ENCODE assay signal across 17 mouse cellular contexts in genomic region chr11:116337000-116337399, GRCm38 (mm10). TPM values are rescaled to one million over a fixed set of nuclear protein-coding genes. Genes with fewer than 3 reads are reported as not detected.
DNase-seq lines count a peak whose midpoint lies in the region; ATAC-seq lines count a peak whose summit lies in the region.
"Had no signal": no experiment of that assay in that cellular context is flagged by ENCODE, and none has a peak within 500 bp of the region (broad histone marks: within the 10 kb centered on the region; RNA-seq: fewer than 3 reads in every experiment).

No protein-coding gene starts in this region.

- whole genome bisulfite sequencing in heart, embryonic 13.5 days: 55% methylated on average over 12 of the region's 12 CpGs
- 38% methylated on average over 12 of the region's 12 CpGs for WGBS in lung, embryonic 15.5 days
- 63% methylated on average over 12 of the region's 12 CpGs for WGBS in forebrain, embryonic 13.5 days

- peak overlapping the region; percentile 24; the same call in 1 of the 2 replicates for H3K9ac ChIP-seq in heart, embryonic 13.5 days
- H3K9ac ChIP-seq in lung, embryonic 15.5 days: no peak overlapping the region
- H3K9ac ChIP-seq in forebrain, embryonic 13.5 days: peak overlapping the region; percentile 71; the same call in 1 of the 2 replicates
- H3K9ac ChIP-seq: liver, embryonic 12.5 days had no signal

- H3K9me3 ChIP-seq in heart, embryonic 13.5 days: no peaks in the 10 kb centered on the region
- H3K9me3 ChIP-seq in lung, embryonic 15.5 days: no peaks in the 10 kb centered on the region
- no peaks in the 10 kb centered on the region for H3K9me3 ChIP-seq in forebrain, embryonic 13.5 days (replicated peaks)
- H3K9me3 ChIP-seq: G1E; liver, embryonic 12.5 days had no signal

- H3K4me3 ChIP-seq in heart, embryonic 13.5 days: no peak overlapping the region
- H3K4me3 ChIP-seq in lung, embryonic 15.5 days: no peak overlapping the region
- no peak overlapping the region for H3K4me3 ChIP-seq in forebrain, embryonic 13.5 days
- H3K4me3 ChIP-seq: liver, embryonic 12.5 days had no signal

- no peak overlapping the region for H3K4me2 ChIP-seq in heart, embryonic 13.5 days
- peak overlapping the region; percentile 99; the same call in 1 of the 2 replicates for H3K4me2 ChIP-seq in lung, embryonic 15.5 days
- peak overlapping the region; percentile 96 for H3K4me2 ChIP-seq in forebrain, embryonic 13.5 days

- H3K4me1 ChIP-seq in heart, embryonic 13.5 days: peaks cover 34% of the 10 kb centered on the region
- H3K4me1 ChIP-seq in lung, embryonic 15.5 days: peaks cover 32% of the 10 kb centered on the region
- peaks cover 54% of the 10 kb centered on the region for H3K4me1 ChIP-seq in forebrain, embryonic 13.5 days

- peaks cover 59% of the 10 kb centered on the region for H3K27me3 ChIP-seq in heart, embryonic 13.5 days (replicated peaks)
- peaks cover 29% of the 10 kb centered on the region for H3K27me3 ChIP-seq in lung, embryonic 15.5 days
- peaks cover 22% of the 10 kb centered on the region for H3K27me3 ChIP-seq in forebrain, embryonic 13.5 days

- intact Hi-C loops in heart, postnatal 10 days (cut with DNase I): no loop called here

- H3K36me3 ChIP-seq in heart, embryonic 13.5 days: no peaks in the 10 kb centered on the region
- no peaks in the 10 kb centered on the region for H3K36me3 ChIP-seq in lung, embryonic 15.5 days
- peaks cover 34% of the 10 kb centered on the region for H3K36me3 ChIP-seq in forebrain, embryonic 13.5 days (ENCODE audit: poor library complexity, severe bottlenecking)
- H3K36me3 ChIP-seq: G1E; liver, embryonic 12.5 days had no signal

- H3K27ac ChIP-seq in heart, embryonic 13.5 days (replicated peaks): no peak overlapping the region
- H3K27ac ChIP-seq in lung, embryonic 15.5 days: no peak overlapping the region
- H3K27ac ChIP-seq in forebrain, embryonic 13.5 days: peak overlapping the region; percentile 54
- H3K27ac ChIP-seq: liver, embryonic 12.5 days had no signal

- DNase-seq in heart, postnatal 10 days: no peak
- no peak for DNase-seq in lung, postnatal 36 days
- DNase-seq in A20 (ENCODE audit: low read depth, low spot score): peak; percentile 43
- DNase-seq in cerebellum, postnatal 4 days (ENCODE audit: low spot score in 2 of 2): no peak
- DNase-seq: adrenal gland, adult 8-10 months; cerebellum, adult 11-12 months; kidney, postnatal 25 days; thymus, adult 18-20 months had no signal

- ATAC-seq in heart, embryonic 13.5 days (ENCODE audit: extremely low read depth, insufficient number of reproducible peaks, low FRiP score, low TSS enrichment): no peak
- no peak for ATAC-seq in lung, embryonic 15.5 days (ENCODE audit: borderline replicate concordance, extremely low read depth, low FRiP score, low TSS enrichment)
- no peak for ATAC-seq in forebrain, embryonic 13.5 days
- ATAC-seq in frontal cortex, adult (ENCODE audit: low TSS enrichment): no peak
- ATAC-seq: liver, embryonic 12.5 days; lung, postnatal 0 days had no signal

RNA-seq across cellular contexts. Expression of gene Foxj1, which starts 1.8 kb away (rescaled TPM):
- 0.09 and 0.14 TPM in 2 replicates for polyA plus RNA-seq in heart, embryonic 13.5 days (2015; fragmentation: Nextera tagmentation; extraction: Ambion mirVana)
- not detected for total RNA-seq in heart, postnatal 10 days (2021)
- 21.1 and 21.2 TPM in 2 replicates for polyA plus RNA-seq in lung, embryonic 15.5 days (2015; fragmentation: Nextera tagmentation; extraction: Ambion mirVana)
- polyA plus RNA-seq in forebrain, embryonic 13.5 days (2015; fragmentation: Nextera tagmentation; extraction: Ambion mirVana): 8.1 and 10.6 TPM in 2 replicates

RNA-seq across cellular contexts. Expression of gene Exoc7, which starts 30.0 kb away (rescaled TPM):
- polyA plus RNA-seq in heart, embryonic 13.5 days (2015; fragmentation: Nextera tagmentation; extraction: Ambion mirVana): 45.0 and 46.0 TPM in 2 replicates
- 10 to 100 TPM; 61.0 to 65.9 TPM for total RNA-seq in heart, postnatal 10 days (2021)
- 58.4 and 63.5 TPM in 2 replicates for polyA plus RNA-seq in lung, embryonic 15.5 days (2015; fragmentation: Nextera tagmentation; extraction: Ambion mirVana)
- polyA plus RNA-seq in forebrain, embryonic 13.5 days (2015; fragmentation: Nextera tagmentation; extraction: Ambion mirVana): 88.9 and 89.2 TPM in 2 replicates

RNA-seq across cellular contexts. Expression of gene Galr2, which starts 56.3 kb away (rescaled TPM):
- polyA plus RNA-seq in heart, embryonic 13.5 days (2015; fragmentation: Nextera tagmentation; extraction: Ambion mirVana): not detected in 2 replicates
- total RNA-seq in heart, postnatal 10 days (2021): not detected
- 0.07 and 0.24 TPM in 2 replicates for polyA plus RNA-seq in lung, embryonic 15.5 days (2015; fragmentation: Nextera tagmentation; extraction: Ambion mirVana)
- polyA plus RNA-seq in forebrain, embryonic 13.5 days (2015; fragmentation: Nextera tagmentation; extraction: Ambion mirVana): 0.09 and 0.16 TPM in 2 replicates
- total RNA-seq: layer of hippocampus, postnatal 14 days had no signal
- polyA plus RNA-seq: cortical plate, adult 2 months; G1E; liver, embryonic 12.5 days; lung, postnatal 0 days had no signal
